Mouse (Mus musculus) thymus, postnatal 36 days (tissue): ENCODE results near the gene Ppard.
A peak's percentile ranks its signal among the peaks of the same experiment; 100 is the strongest.

Experiments
- DNase-seq, 2 experiments: peaks; one replicate each; pipeline ENCODE4 v3.0.0; 2022; ENCODE audit warnings: mixed read lengths in 2 of 2

Ppard gene

GRCm38 (mm10) chr17:28287980-28288379 lies 55.5 kb downstream of the Ppard start:
- peak; percentile 55 to 61 for DNase-seq

- DNase-seq: no peak
Measured at GRCm38 (mm10) chr17:28290262-28290661, 57.8 kb downstream of the Ppard start.

GRCm38 (mm10) chr17:28290671-28291070 lies 58.2 kb downstream of the Ppard start:
- no peak for DNase-seq

GRCm38 (mm10) chr17:28291346-28291745 lies 58.8 kb downstream of the Ppard start:
- DNase-seq: no peak

GRCm38 (mm10) chr17:28293716-28294115 lies 61.2 kb downstream of the Ppard start:
- no peak for DNase-seq

DNA sequence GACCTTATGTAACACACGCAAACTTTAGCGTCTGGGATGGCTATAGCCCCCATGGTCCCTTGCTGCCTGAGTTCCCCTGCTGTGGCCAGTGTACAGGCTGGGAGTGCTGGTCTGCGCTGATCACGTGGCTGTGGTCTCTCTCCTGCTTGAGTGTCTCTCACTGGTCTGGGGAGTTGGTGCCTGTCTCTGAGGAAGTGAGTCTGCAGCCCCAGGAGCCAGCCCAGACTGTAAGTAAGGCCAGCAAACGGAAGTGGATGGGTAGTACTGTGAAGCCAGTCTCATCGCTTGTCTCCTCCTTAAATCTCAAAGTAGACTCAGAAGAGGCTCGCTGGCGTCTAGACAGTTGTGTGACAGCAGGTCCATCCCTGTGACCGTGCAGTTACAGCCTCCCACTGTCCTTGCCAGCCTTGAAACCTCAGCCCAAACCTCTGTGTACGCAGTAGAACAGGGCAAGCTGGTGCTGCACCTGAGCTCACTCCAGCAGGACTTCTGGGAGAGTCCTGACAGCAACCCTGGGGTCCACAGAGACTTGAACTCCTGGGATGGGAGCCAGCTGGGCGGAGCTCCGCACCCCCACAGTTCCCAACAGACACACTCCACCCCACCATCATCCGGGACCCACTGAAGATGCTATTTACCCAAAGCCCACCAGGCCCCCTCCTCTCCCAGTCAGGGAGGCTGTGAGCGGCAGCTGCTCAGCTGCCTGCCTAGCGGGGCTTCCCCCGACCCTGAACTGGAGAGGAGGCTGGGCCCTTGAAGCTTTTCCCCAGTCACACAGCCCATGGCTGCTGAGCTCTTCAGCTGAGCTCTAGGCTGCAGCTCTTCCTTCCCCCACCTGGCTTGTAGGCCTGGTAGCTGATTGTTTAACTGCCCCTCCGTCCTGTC lies 62.2 kb downstream of the Ppard start:
- DNase-seq: no peak

DNA sequence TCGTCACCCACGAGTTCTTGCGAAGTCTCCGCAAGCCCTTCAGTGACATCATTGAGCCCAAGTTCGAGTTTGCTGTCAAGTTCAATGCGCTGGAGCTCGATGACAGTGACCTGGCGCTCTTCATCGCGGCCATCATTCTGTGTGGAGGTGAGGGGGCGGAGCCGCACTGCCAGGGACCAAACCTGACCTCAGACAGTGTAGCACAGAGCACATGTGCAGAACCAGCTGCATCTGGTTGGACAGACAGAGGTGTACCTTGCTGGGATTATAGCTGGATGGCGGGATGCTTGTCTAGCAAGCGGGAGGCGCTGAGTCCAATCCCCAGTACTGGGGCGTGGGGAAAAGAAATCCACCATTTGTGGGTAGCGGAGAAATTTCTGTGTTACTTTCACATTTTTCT lies 66.4 kb downstream of the Ppard start:
- no peak for DNase-seq

- no peak for DNase-seq
Measured at GRCm38 (mm10) chr17:28299669-28300320, 67.3 kb downstream of the Ppard start.

GRCm38 (mm10) chr17:28300323-28300722 lies 67.8 kb downstream of the Ppard start:
- DNase-seq: no peak

- DNase-seq: no peak
Measured at GRCm38 (mm10) chr17:28300850-28301249, 68.3 kb downstream of the Ppard start.

DNA sequence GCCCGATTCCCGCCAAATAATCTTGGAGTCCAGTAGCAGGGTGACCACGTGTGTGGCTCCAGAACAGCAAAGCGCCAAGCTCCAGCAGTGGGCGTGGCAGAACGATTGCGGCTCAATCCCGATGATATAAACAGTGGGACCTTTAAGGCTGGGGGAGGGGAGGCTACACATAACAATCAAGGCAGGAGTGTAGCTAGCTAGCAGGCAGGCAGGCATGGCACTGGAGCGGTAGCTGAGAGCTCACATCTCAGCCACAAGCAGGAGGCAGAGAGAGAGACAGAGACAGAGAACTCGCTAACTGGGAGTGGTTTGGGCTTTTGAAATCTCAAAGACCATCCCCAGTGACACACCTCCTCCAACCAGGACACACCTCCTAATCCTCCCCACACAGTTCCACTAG lies 72.7 kb downstream of the Ppard start:
- DNase-seq: no peak

DNA sequence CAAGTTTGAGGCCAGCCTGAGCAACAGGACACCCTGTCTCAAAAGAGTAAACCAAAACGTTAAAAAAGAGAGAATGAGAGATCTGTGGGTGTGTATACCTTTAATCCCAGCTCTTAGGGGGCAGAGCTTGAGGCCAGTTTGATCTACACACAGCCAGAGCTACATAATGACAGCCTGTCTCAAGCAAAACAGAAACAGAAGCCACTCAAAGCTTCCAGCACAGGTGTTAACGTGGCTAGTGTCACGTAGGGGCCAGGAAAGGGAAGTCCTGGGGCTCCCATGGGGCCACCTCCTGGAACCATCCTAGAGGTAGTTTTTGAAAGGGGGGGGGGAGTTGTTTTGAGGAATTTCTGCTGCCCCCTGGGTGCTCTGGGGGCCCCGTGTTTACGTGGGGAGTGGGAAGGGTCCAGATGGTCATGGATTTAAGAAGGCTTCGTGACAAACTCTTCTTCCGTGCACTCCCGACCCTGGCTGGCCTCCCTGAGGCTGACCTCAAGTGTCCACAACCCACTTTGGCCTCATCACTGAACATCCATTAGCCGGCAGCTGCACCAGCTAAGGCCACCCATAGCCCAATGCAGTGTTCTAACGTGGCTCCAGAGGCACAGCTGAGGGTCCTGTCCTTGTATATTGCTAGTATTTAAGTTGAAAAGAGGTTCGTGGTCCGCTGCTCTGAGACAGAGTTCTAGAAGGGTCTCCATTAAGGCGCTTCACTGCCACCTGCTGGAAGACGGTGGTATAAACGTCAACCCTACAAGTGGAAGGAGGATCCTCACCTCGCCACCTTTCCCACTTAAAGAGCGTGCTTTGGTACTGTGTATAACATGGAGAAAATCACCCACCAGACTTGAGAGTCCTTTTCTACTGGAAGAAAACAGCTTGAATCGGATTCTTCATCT lies 76.0 kb downstream of the Ppard start:
- DNase-seq: peak; percentile 84 to 89

DNA sequence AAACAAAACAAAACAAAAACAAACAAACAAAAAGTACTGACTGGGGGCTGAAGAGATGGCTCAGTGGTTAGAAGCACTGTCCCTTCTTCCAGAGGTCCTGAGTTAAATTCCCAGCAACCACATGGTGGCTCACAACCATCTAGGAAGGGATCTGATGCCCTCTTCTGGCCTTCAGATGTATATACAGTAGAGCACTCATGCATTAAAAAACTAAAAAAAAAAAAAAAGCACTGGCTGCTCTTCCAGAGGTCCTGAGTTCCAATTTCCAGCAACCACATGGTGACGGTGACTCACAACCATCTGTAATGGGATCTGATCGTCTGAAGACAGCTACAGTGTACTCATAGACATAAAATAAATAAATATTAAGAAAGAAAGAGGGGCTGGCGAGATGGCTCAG lies 78.3 kb downstream of the Ppard start:
- no peak for DNase-seq

DNA sequence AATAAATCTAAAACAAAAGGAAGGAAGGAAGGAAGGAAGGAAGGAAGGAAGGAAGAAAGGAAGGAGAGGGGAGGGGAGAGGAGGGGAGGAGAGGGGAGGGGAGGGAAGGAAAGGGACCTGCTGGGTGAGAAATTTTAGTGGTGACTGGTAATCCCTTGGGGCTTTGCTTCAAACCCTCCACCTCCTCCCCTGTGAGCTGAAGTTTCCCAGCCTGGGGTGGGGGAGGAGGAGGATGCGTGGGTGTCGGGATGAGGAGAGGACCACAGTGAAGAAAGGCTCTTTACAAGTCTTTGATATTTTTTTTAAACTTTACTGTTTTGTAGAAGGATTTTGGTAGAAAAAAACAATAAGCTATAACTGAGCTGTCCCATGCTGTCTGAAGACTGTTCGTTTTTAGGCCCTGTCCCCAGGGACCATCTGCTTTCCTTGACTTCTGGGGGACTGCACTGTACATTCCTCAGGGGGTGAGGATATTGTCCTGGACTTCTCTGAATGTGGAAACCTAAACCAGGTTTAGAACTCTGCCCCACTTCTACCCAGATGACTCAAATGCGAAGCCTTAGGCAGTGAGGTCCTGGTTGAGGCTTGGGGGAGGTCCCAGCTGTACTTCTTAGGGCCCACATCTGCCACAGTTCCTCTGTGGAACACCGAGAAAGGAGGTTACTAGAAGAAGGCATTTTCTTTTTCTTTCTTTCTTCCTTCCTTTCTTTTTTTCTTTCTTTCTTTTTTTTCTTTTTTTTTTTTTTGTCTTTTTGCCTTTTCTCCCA lies 79.0 kb downstream of the Ppard start:
- no peak for DNase-seq

DNA sequence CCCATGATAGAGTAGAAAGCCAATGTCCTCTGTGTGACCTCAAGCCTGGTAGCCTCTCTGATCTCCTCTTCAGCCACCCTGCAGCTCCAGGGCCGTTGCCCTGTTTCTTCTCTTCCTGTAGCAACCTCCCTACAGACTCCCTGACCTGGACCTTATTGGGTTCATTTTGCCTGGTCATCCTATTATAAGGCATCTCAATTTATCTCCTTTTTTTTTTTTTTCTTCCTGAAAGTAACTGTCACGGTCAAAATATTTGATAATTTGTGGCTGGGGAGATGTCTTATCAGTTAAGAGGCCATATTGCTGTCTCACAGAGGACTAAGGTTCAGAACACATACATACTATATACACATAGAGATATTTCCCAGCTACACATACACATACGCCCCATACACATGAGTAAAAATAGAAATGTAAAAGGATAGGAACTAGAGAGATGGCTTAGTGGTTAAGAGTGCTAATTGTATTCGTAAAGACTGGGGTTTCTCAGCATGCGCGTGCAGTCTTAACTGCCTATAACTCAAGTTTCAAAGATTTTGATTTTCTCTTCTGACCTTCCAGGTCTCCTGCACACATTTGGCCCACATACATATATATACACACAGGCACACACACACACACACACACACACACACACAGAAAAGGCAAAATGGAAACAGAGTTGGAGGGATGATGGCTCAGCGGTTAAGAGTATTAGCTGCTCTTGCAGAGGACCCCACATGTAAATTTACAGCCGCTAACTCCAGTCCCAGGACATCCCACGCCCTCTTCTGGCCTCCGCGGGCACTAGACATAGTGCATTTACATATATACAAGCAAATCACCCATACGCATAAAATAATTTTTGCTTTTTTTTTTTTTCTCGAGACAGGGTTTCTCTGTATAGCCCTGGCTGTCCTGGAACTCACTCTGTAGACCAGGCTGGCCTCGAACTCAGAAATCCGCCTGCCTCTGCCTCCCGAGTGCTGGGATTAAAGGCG lies 80.0 kb downstream of the Ppard start:
- DNase-seq: peak; percentile 52 to 59

- peak; percentile 94 to 97 for DNase-seq
Measured at GRCm38 (mm10) chr17:28313212-28313879, 80.8 kb downstream of the Ppard start, which contains the start of gene Fance. Gene Fance (plus strand): TSS chr17:28313519.

DNA sequence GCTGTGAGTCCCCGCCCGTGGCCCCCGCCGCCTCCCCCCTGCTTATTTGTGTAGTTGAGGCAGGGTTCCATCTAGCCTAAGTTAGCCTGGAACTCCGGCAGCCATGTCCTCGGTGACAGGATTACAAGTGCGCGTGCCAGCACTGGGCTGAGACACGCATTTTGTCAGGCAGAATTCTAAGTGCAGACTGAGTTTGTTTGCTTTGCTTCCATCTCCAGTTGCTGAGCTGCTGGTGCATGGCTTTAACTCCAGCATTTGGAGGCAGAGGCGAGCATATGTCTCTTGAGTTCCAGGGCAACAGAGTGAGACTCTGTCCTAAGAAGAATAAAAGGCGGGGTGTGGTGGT lies 81.4 kb downstream of the Ppard start:
- DNase-seq: no peak

- DNase-seq: no peak
Measured at GRCm38 (mm10) chr17:28315611-28316160, 83.2 kb downstream of the Ppard start.

DNA sequence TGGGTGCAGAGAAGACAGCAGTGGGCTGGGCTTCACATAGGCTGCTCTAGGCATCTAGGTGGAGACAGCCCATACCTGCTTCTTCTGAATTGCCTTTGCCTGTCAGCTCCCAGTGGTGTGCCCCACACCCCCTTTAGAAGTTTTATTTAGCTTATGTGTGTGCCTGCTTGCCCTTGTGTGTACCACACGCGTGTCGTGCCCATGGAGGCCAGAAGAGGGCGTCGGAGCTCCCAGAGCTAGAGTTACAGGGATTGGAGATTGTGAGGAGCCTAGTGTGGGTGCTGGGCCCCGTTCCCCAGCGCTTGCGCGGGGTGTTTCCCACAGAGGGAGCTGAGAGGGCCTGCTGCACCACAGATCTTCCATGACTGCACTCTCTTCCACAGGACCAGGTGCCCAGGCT lies 84.0 kb downstream of the Ppard start:
- DNase-seq: no peak

GRCm38 (mm10) chr17:28317091-28317490 lies 84.6 kb downstream of the Ppard start:
- DNase-seq: no peak
